Mouse (Mus musculus) spleen, embryonic (tissue): ENCODE measurements at regions not wholly inside any gene's neighbourhood (a gene's known extent, or its start where the extent isn't known, plus 50 kb on each side); places are given as distances from the start of the nearest gene placed in this dataset.

Experiments
- CTCF ChIA-PET: fragments of 350-600 bp; sonication (Branson Sonifier 250); formaldehyde crosslinking; loops from one replicate; lab custom pipeline; 2022; lab: Charles Lee

GRCm38 (mm10) chr7:37337616-37338015 is 435.8 kb downstream of the Zfp536 start:
- CTCF ChIA-PET: no interaction called here

GRCm38 (mm10) chr7:37338067-37338501 is 435.4 kb downstream of the Zfp536 start:
- CTCF ChIA-PET: no interaction called here

GRCm38 (mm10) chr7:37342613-37343012 is 430.8 kb downstream of the Zfp536 start:
- CTCF ChIA-PET: interaction anchor here (0.6 kb wide), 1 partner anchor 37 kb away, joined by 5 read pairs; no protein-coding TSS in a partner anchor

- CTCF ChIA-PET: interaction anchor here (0.6 kb wide), 1 partner anchor 36 kb away, joined by 5 read pairs; no protein-coding TSS in a partner anchor
Measured at GRCm38 (mm10) chr7:37343021-37343593, 430.3 kb downstream of the Zfp536 start.

- CTCF ChIA-PET: interaction anchor here (0.6 kb wide), 1 partner anchor 636 kb away, joined by 3 read pairs; no protein-coding TSS in a partner anchor
Measured at GRCm38 (mm10) chr7:37343691-37344233, 429.7 kb downstream of the Zfp536 start.

GRCm38 (mm10) chr7:37346041-37346440 is 427.4 kb downstream of the Zfp536 start:
- CTCF ChIA-PET: interaction anchor here (0.7 to 0.9 kb wide), 2 partner anchors 12 to 15 kb away, joined by 3 read pairs; no protein-coding TSS in a partner anchor

GRCm38 (mm10) chr7:37357647-37358395 is 415.6 kb downstream of the Zfp536 start:
- CTCF ChIA-PET: interaction anchor here (0.7 to 1.1 kb wide), 2 partner anchors 12 to 118 kb away, joined by 3 to 6 read pairs; no protein-coding TSS in a partner anchor

- CTCF ChIA-PET: interaction anchor here (0.5 to 1.1 kb wide), 2 partner anchors 12 to 48 kb away, joined by 3 read pairs; no protein-coding TSS in a partner anchor
Measured at GRCm38 (mm10) chr7:37358492-37358891, 414.9 kb downstream of the Zfp536 start.

- CTCF ChIA-PET: interaction anchor here (0.6 to 1.1 kb wide), 3 partner anchors 14 to 837 kb away, joined by 3 to 4 read pairs (median 3); no protein-coding TSS in a partner anchor
Measured at GRCm38 (mm10) chr7:37359473-37359872, 414.0 kb downstream of the Zfp536 start.

GRCm38 (mm10) chr7:37360171-37360570 is 413.3 kb downstream of the Zfp536 start:
- CTCF ChIA-PET: interaction anchor here (0.5 to 1.1 kb wide), 3 partner anchors 11 to 179 kb away, joined by 3 read pairs; no protein-coding TSS in a partner anchor

GRCm38 (mm10) chr7:37361802-37362441 is 411.5 kb downstream of the Zfp536 start:
- CTCF ChIA-PET: interaction anchor here (1.4 kb wide), 1 partner anchor 16 kb away, joined by 3 read pairs; no protein-coding TSS in a partner anchor

GRCm38 (mm10) chr7:37362879-37363278 is 410.6 kb downstream of the Zfp536 start:
- CTCF ChIA-PET: no interaction called here

- CTCF ChIA-PET: no interaction called here
Measured at GRCm38 (mm10) chr7:37363629-37364175, 409.7 kb downstream of the Zfp536 start.

- CTCF ChIA-PET: no interaction called here
Measured at GRCm38 (mm10) chr7:37364221-37364620, 409.2 kb downstream of the Zfp536 start.

- CTCF ChIA-PET: no interaction called here
Measured at GRCm38 (mm10) chr7:37366006-37366405, 407.4 kb downstream of the Zfp536 start.

GRCm38 (mm10) chr7:37369698-37370097 is 403.7 kb downstream of the Zfp536 start:
- CTCF ChIA-PET: no interaction called here

GRCm38 (mm10) chr7:37373864-37374263 is 399.6 kb downstream of the Zfp536 start:
- CTCF ChIA-PET: interaction anchor here (1.1 kb wide), 1 partner anchor 14 kb away, joined by 3 read pairs; no protein-coding TSS in a partner anchor

- CTCF ChIA-PET: interaction anchor here (0.7 to 0.8 kb wide), 2 partner anchors 19 to 118 kb away, joined by 5 to 10 read pairs; no protein-coding TSS in a partner anchor
Measured at GRCm38 (mm10) chr7:37375044-37375443, 398.4 kb downstream of the Zfp536 start.

GRCm38 (mm10) chr7:37375591-37375990 is 397.9 kb downstream of the Zfp536 start:
- CTCF ChIA-PET: interaction anchor here (0.7 to 0.8 kb wide), 2 partner anchors 19 to 119 kb away, joined by 5 to 10 read pairs; no protein-coding TSS in a partner anchor

GRCm38 (mm10) chr7:37376207-37376606 is 397.2 kb downstream of the Zfp536 start:
- CTCF ChIA-PET: no interaction called here
